In the genomic region with DNA sequence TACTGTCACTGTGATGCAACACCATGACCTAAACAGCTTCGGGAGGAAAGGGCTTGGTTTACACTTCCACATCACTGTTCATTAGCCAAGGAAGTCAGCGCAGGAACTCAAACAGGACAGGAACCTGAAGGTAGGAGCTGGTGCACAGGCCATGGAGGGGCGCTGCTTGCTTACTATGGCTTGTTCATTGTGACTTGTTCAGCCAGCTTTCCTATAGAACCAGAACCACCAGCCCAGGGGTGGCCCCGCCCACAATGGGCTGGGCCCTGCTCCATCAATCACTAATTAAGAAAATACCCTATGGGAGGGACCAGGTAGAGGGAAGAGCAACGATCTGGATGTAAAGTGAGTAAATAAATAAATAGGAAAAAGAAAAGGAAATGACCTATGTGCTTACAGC, we compare ENCODE assay signal across 9 mouse cellular contexts. TPM values are rescaled to one million over a fixed set of nuclear protein-coding genes. Genes with fewer than 3 reads are reported as not detected.
DNase-seq lines count a peak whose midpoint lies in the region; ATAC-seq lines count a peak whose summit lies in the region.
"Had no signal": no experiment of that assay in that cellular context is flagged by ENCODE, and none has a peak within 500 bp of the region (broad histone marks: within the 10 kb centered on the region; RNA-seq: fewer than 3 reads in every experiment).

No protein-coding gene starts in this region.

- H3K9ac ChIP-seq in kidney, embryonic 14.5 days (ENCODE audit: low read depth, low read length): no peak overlapping the region
- H3K9ac ChIP-seq in liver, embryonic 12.5 days: peak overlapping the region; percentile 35
- no peak overlapping the region for H3K9ac ChIP-seq in forebrain, embryonic 12.5 days
- H3K9ac ChIP-seq: embryonic facial prominence, embryonic 15.5 days had no signal

- H3K4me2 ChIP-seq in kidney, embryonic 14.5 days (replicated peaks; ENCODE audit: low read depth, low read length): 0 out of 2 replicates have a peak overlapping the region, but pooled peaks have one; percentile 4
- H3K4me2 ChIP-seq in liver, embryonic 12.5 days: peak overlapping the region; percentile 70
- H3K4me2 ChIP-seq in forebrain, embryonic 12.5 days: no peak overlapping the region; the same call in 1 of the 2 replicates
- H3K4me2 ChIP-seq: embryonic facial prominence, embryonic 15.5 days had no signal

- peak; percentile 16 for DNase-seq in adrenal gland, postnatal 10 days
- no peak for DNase-seq in adrenal gland, adult 2 months
- no peak for DNase-seq in kidney, adult 11 months
- no peak for DNase-seq in layer of hippocampus, adult 11-12 months (ENCODE audit: low spot score)

- H3K27me3 ChIP-seq in kidney, embryonic 14.5 days (ENCODE audit: control insufficient read depth, insufficient read depth, low read length): no peaks in the 10 kb centered on the region
- no peaks in the 10 kb centered on the region for H3K27me3 ChIP-seq in liver, embryonic 12.5 days (replicated peaks)
- no peaks in the 10 kb centered on the region for H3K27me3 ChIP-seq in forebrain, embryonic 12.5 days
- H3K27me3 ChIP-seq: embryonic facial prominence, embryonic 15.5 days had no signal

- H3K4me1 ChIP-seq in kidney, embryonic 14.5 days (ENCODE audit: control insufficient read depth, insufficient read depth, low read length): peaks cover 8% of the 10 kb centered on the region; the same call in 1 of the 2 replicates
- peaks cover 63% of the 10 kb centered on the region for H3K4me1 ChIP-seq in liver, embryonic 12.5 days
- peaks cover 16% of the 10 kb centered on the region for H3K4me1 ChIP-seq in forebrain, embryonic 12.5 days

- H3K9me3 ChIP-seq in kidney, embryonic 14.5 days (ENCODE audit: control insufficient read depth, low read length): no peaks in the 10 kb centered on the region
- no peaks in the 10 kb centered on the region for H3K9me3 ChIP-seq in liver, embryonic 12.5 days (replicated peaks)
- no peaks in the 10 kb centered on the region for H3K9me3 ChIP-seq in forebrain, embryonic 12.5 days
- H3K9me3 ChIP-seq: embryonic facial prominence, embryonic 15.5 days had no signal

- H3K27ac ChIP-seq in kidney, embryonic 14.5 days (ENCODE audit: low read depth, low read length): no peak overlapping the region
- peak overlapping the region; percentile 64 for H3K27ac ChIP-seq in liver, embryonic 12.5 days
- no peak overlapping the region for H3K27ac ChIP-seq in forebrain, embryonic 12.5 days
- H3K27ac ChIP-seq: embryonic facial prominence, embryonic 15.5 days had no signal

- WGBS in kidney, embryonic 14.5 days: 15% methylated on average over 5 of the region's 5 CpGs
- WGBS in liver, embryonic 12.5 days (ENCODE audit: insufficient replicate concordance): 16% methylated on average over 5 of the region's 5 CpGs
- 16% methylated on average over 5 of the region's 5 CpGs for WGBS in forebrain, embryonic 12.5 days

- no peaks in the 10 kb centered on the region for H3K36me3 ChIP-seq in kidney, embryonic 14.5 days (ENCODE audit: control insufficient read depth, insufficient read depth, low read length)
- H3K36me3 ChIP-seq in liver, embryonic 12.5 days: no peaks in the 10 kb centered on the region
- no peaks in the 10 kb centered on the region for H3K36me3 ChIP-seq in forebrain, embryonic 12.5 days (replicated peaks)
- H3K36me3 ChIP-seq: embryonic facial prominence, embryonic 15.5 days had no signal

- H3K4me3 ChIP-seq in kidney, embryonic 14.5 days (ENCODE audit: low read length): no peak overlapping the region
- H3K4me3 ChIP-seq in liver, embryonic 12.5 days: peak overlapping the region; percentile 38
- H3K4me3 ChIP-seq in forebrain, embryonic 12.5 days (replicated peaks): no peak overlapping the region
- H3K4me3 ChIP-seq: embryonic facial prominence, embryonic 15.5 days had no signal

- no peak for ATAC-seq in kidney, embryonic 14.5 days (ENCODE audit: low FRiP score, low TSS enrichment)
- peak; percentile 38 for ATAC-seq in granulocyte monocyte progenitor cell, adult 5-6 weeks (replicated peaks; ENCODE audit: poor library complexity, severe bottlenecking)
- ATAC-seq in liver, embryonic 12.5 days: peak; percentile 20; the same call in 1 of the 2 replicates
- no peak for ATAC-seq in forebrain, embryonic 12.5 days (ENCODE audit: low FRiP score)

RNA-seq across cellular contexts. Expression of a gene that starts 2.4 kb away (rescaled TPM):
- total RNA-seq in adrenal gland, postnatal 10 days (2021): 10 to 100 TPM; 25.0 to 31.9 TPM
- 10 to 100 TPM; 31.5 to 32.8 TPM for total RNA-seq in adrenal gland, adult 2 months (2021)
- 23.7 and 30.3 TPM in 2 replicates for polyA plus RNA-seq in adrenal gland, adult 2 months (2012; rRNA removed)
- polyA plus RNA-seq in kidney, embryonic 14.5 days (2014; fragmentation: Nextera tagmentation; extraction: Ambion mirVana): 17.9 and 30.5 TPM in 2 replicates
- 26.0 and 29.1 TPM in 2 replicates for total RNA-seq in granulocyte monocyte progenitor cell, adult 5-6 weeks (2014; fragmentation: Nextera tagmentation)
- 26.0 and 33.2 TPM in 2 replicates for total RNA-seq in granulocyte monocyte progenitor cell, adult 5-6 weeks (2017)
- 16.1 and 18.3 TPM in 2 replicates for polyA plus RNA-seq in liver, embryonic 12.5 days (2016; fragmentation: Nextera tagmentation; extraction: Ambion mirVana)
- 27.4 and 31.7 TPM in 2 replicates for polyA plus RNA-seq in forebrain, embryonic 12.5 days (2016; fragmentation: Nextera tagmentation; extraction: Ambion mirVana)

RNA-seq across cellular contexts. Expression of a gene that starts 3.9 kb away (rescaled TPM):
- 1 to 10 TPM; 5.0 to 8.5 TPM for total RNA-seq in adrenal gland, postnatal 10 days (2021)
- 10 to 100 TPM; 11.9 to 28.5 TPM for total RNA-seq in adrenal gland, adult 2 months (2021)
- polyA plus RNA-seq in adrenal gland, adult 2 months (2012; rRNA removed): 9.2 and 13.4 TPM in 2 replicates
- polyA plus RNA-seq in kidney, embryonic 14.5 days (2014; fragmentation: Nextera tagmentation; extraction: Ambion mirVana): 6.1 and 6.5 TPM in 2 replicates
- 5.1 and 6.5 TPM in 2 replicates for total RNA-seq in granulocyte monocyte progenitor cell, adult 5-6 weeks (2014; fragmentation: Nextera tagmentation)
- total RNA-seq in granulocyte monocyte progenitor cell, adult 5-6 weeks (2017): 11.0 and 18.7 TPM in 2 replicates
- 2.1 and 3.6 TPM in 2 replicates for polyA plus RNA-seq in liver, embryonic 12.5 days (2016; fragmentation: Nextera tagmentation; extraction: Ambion mirVana)
- polyA plus RNA-seq in forebrain, embryonic 12.5 days (2016; fragmentation: Nextera tagmentation; extraction: Ambion mirVana): 5.5 and 5.6 TPM in 2 replicates

RNA-seq across cellular contexts. Expression of a gene that starts 35.2 kb away (rescaled TPM):
- total RNA-seq in adrenal gland, postnatal 10 days (2021): 10 to 100 TPM; 37.2 to 40.6 TPM
- total RNA-seq in adrenal gland, adult 2 months (2021): 10 to 100 TPM; 43.7 to 44.8 TPM
- polyA plus RNA-seq in adrenal gland, adult 2 months (2012; rRNA removed): 9.7 and 13.7 TPM in 2 replicates
- polyA plus RNA-seq in kidney, embryonic 14.5 days (2014; fragmentation: Nextera tagmentation; extraction: Ambion mirVana): 48.0 and 53.6 TPM in 2 replicates
- 27.0 and 35.7 TPM in 2 replicates for total RNA-seq in granulocyte monocyte progenitor cell, adult 5-6 weeks (2014; fragmentation: Nextera tagmentation)
- 30.5 and 40.2 TPM in 2 replicates for total RNA-seq in granulocyte monocyte progenitor cell, adult 5-6 weeks (2017)
- 40.7 and 43.4 TPM in 2 replicates for polyA plus RNA-seq in liver, embryonic 12.5 days (2016; fragmentation: Nextera tagmentation; extraction: Ambion mirVana)
- polyA plus RNA-seq in forebrain, embryonic 12.5 days (2016; fragmentation: Nextera tagmentation; extraction: Ambion mirVana): 44.9 and 47.7 TPM in 2 replicates

Comparison
In these comparisons a context has a peak if more than half of its experiments do, and no peak if none do; other contexts are left out.
1. ATAC-seq: peak in granulocyte monocyte progenitor cell, adult 5-6 weeks (single experiment) and liver, embryonic 12.5 days (single experiment); none in kidney, embryonic 14.5 days (single experiment) and forebrain, embryonic 12.5 days (single experiment).